Mouse (Mus musculus) mouse trophoblast stem cell (cell line): ENCODE results near the gene Phf3.

ENCODE experiments used
- in situ Hi-C, 2 experiments: fragments of 300-500 bp; cut with MseI, MboI; formaldehyde crosslinking; loops; 2 replicates in 1 of 2; 3 replicates in 1 of 2; pipeline ENCODE4 v1.15.1; 2025

The Phf3 gene

GRCm38 (mm10) chr1:30771772-30772171 lies 101.9 kb downstream of the Phf3 start:
- in situ Hi-C loops: loop anchor here in 1 of 2 experiments (10.0 kb wide), 1 partner anchor 163 kb away; no protein-coding TSS in a partner anchor

GRCm38 (mm10) chr1:30770599-30770998 lies 103.1 kb downstream of the Phf3 start:
- in situ Hi-C loops: loop anchor here in 1 of 2 experiments (10.0 kb wide), 1 partner anchor 164 kb away; no protein-coding TSS in a partner anchor

- in situ Hi-C loops: no loop called here
Observed at GRCm38 (mm10) chr1:30756794-30757193, 116.9 kb downstream of the Phf3 start.

DNA sequence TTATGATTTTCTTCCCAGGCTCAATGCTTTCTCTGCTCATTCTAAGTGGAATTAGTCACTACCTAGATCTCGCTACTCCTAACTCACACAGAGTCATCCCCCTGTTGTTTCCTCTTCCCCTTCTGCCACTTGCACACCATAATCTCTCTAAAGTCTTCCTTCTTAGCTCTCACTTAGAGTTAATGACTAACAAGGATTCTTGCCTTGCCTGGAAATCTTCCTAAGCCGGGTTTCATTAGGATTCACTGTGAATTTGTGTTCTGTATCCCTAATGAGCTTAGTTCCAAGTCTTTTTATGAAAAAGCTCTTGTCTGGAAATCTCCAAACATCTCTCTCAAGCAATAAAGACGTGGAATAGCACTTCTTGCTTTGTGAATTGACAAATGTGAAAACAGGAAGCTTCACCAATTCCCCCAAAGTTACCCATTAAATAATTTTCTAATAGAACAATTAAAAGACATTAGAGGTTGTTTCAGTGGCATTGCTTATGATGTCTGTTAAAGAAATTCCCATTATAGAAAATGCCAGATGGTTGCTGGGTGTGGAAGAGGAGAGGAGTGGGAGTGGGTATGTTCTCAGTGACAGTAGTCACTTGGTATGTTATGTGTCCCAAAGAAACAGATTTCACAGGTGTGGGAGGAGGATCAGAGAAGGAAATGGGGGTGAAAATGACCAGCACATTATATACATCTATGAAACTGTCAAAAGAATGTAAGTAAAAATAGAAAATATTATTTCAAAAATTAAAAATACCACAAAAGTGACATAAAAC lies 118.1 kb downstream of the Phf3 start:
- in situ Hi-C loops: no loop called here
